ENCODE assay signal across 8 mouse cellular contexts in genomic region chr8:111731231-111731977, GRCm38 (mm10). TPM values are rescaled to one million over a fixed set of nuclear protein-coding genes. Genes with fewer than 3 reads are reported as not detected.
DNase-seq lines count a peak whose midpoint lies in the region; ATAC-seq lines count a peak whose summit lies in the region.

No protein-coding gene starts in this region.

- H3K4me1 ChIP-seq in kidney, embryonic 15.5 days = peaks cover 95% of the 10 kb centered on the region

- H3K9ac ChIP-seq in kidney, embryonic 15.5 days = peak overlapping the region; percentile 76

- H3K27ac ChIP-seq in kidney, embryonic 15.5 days = peak overlapping the region; percentile 85

- H3K4me2 ChIP-seq in kidney, embryonic 15.5 days = peak overlapping the region; percentile 73

- H3K36me3 ChIP-seq in kidney, embryonic 15.5 days = no peaks in the 10 kb centered on the region

- no peaks in the 10 kb centered on the region for H3K9me3 ChIP-seq in kidney, embryonic 15.5 days (replicated peaks)

- under 1% methylated on average over 39 of the region's 39 CpGs for WGBS in kidney, embryonic 15.5 days

- H3K4me3 ChIP-seq in kidney, embryonic 15.5 days (replicated peaks) = peak overlapping the region; percentile 68

- H3K27me3 ChIP-seq in kidney, embryonic 15.5 days = no peaks in the 10 kb centered on the region

- ATAC-seq in granulocyte monocyte progenitor cell, adult 5-6 weeks (replicated peaks; ENCODE audit: poor library complexity, severe bottlenecking) = peak; percentile 2; the same call in 1 of the 2 replicates
- peak; percentile 19 for ATAC-seq in kidney, embryonic 15.5 days (replicated peaks; ENCODE audit: low FRiP score)
- no peak for ATAC-seq in megakaryocyte progenitor cell, adult 5-6 weeks (replicated peaks; ENCODE audit: poor library complexity)

- peak; percentile 65 for DNase-seq in cerebellum, adult 9-10 months
- no peak for DNase-seq in cerebellum, adult 11 months
- DNase-seq in ZHBTc4 (ENCODE audit: low read depth, low spot score) = peak; percentile 82
- DNase-seq in lung, postnatal 4 days = peak; percentile 42 to 57
- DNase-seq in urinary bladder, postnatal 10 days (ENCODE audit: low spot score) = no peak

RNA-seq across cellular contexts. Expression of gene Bcar1, which starts 12.2 kb away (rescaled TPM):
- not detected in 2 replicates for total RNA-seq in granulocyte monocyte progenitor cell, adult 5-6 weeks (2014; fragmentation: Nextera tagmentation)
- not detected in 2 replicates for total RNA-seq in granulocyte monocyte progenitor cell, adult 5-6 weeks (2017)
- polyA plus RNA-seq in kidney, embryonic 15.5 days (2015; fragmentation: Nextera tagmentation; extraction: Ambion mirVana) = 45.7 and 53.8 TPM in 2 replicates
- 0.15 TPM in 1 of 2 replicates, not detected in the other for total RNA-seq in megakaryocyte progenitor cell, adult 5-6 weeks (2015)
- not detected in 2 replicates for total RNA-seq in megakaryocyte progenitor cell, adult 5-6 weeks (2017)

RNA-seq across cellular contexts. Expression of gene Ctrb1, which starts 40.6 kb away (rescaled TPM):
- not detected in 2 replicates for total RNA-seq in granulocyte monocyte progenitor cell, adult 5-6 weeks (2014; fragmentation: Nextera tagmentation)
- not detected in 2 replicates for total RNA-seq in granulocyte monocyte progenitor cell, adult 5-6 weeks (2017)
- polyA plus RNA-seq in kidney, embryonic 15.5 days (2015; fragmentation: Nextera tagmentation; extraction: Ambion mirVana) = 0.45 and 5.2 TPM in 2 replicates
- not detected in 2 replicates for total RNA-seq in megakaryocyte progenitor cell, adult 5-6 weeks (2015)
- total RNA-seq in megakaryocyte progenitor cell, adult 5-6 weeks (2017) = not detected in 2 replicates

Comparison
In these comparisons a context has a peak if more than half of its experiments do, and no peak if none do; other contexts are left out.
1. DNase-seq: peak in cerebellum, adult 9-10 months (single experiment), ZHBTc4 (single experiment) and lung, postnatal 4 days (2 of 2); none in cerebellum, adult 11 months (single experiment) and urinary bladder, postnatal 10 days (single experiment).